Mouse (Mus musculus) forebrain, embryonic 15.5 days (tissue): ENCODE measurements around the gene Prl2c5. TPM values are rescaled to one million over a fixed set of nuclear protein-coding genes. Genes with fewer than 3 reads are reported as not detected.
"Not testable (repeated sequence)": the region's sequence is repeated elsewhere in the genome, so short reads cannot be mapped to it uniquely, and the experiment has no call there.

Experiments used
- ATAC-seq: fragments of 200-750 bp; cut with Nextera tagmentation; replicated peaks from 2 replicates; pipeline ENCODE4 v1.8.0; 2017; ENCODE audit warnings: mild to moderate bottlenecking, moderate TSS enrichment, moderate library complexity
- H3K27ac ChIP-seq: fragments of 300-500 bp; sonication (generic); replicated peaks from 2 replicates; pipeline ENCODE4 v1.5.1; 2015; ENCODE audit warnings: mild to moderate bottlenecking, inconsistent platforms
- H3K27me3 ChIP-seq: fragments of 300-500 bp; sonication (generic); 2 replicates; pipeline ENCODE4 v1.6.1; 2015; ENCODE audit warnings: inconsistent platforms
- H3K36me3 ChIP-seq: fragments of 300-500 bp; sonication (generic); 2 replicates; pipeline ENCODE4 v1.6.1; 2015; ENCODE audit warnings: mild to moderate bottlenecking, inconsistent platforms
- H3K4me1 ChIP-seq: fragments of 300-500 bp; sonication (generic); 2 replicates; pipeline ENCODE4 v1.6.1; 2015; ENCODE audit warnings: inconsistent platforms
- H3K4me2 ChIP-seq: fragments of 300-500 bp; sonication (generic); replicated peaks from 2 replicates; pipeline ENCODE4 v1.6.1; 2015; ENCODE audit warnings: mild to moderate bottlenecking, inconsistent platforms
- H3K4me3 ChIP-seq: fragments of 300-500 bp; sonication (generic); 2 replicates; pipeline ENCODE4 v1.5.1; 2015; ENCODE audit warnings: mild to moderate bottlenecking, inconsistent platforms
- H3K9ac ChIP-seq: fragments of 300-500 bp; sonication (generic); replicated peaks from 2 replicates; pipeline ENCODE4 v1.6.1; 2015; ENCODE audit warnings: mild to moderate bottlenecking, inconsistent platforms
- H3K9me3 ChIP-seq: fragments of 300-500 bp; sonication (generic); 2 replicates; pipeline ENCODE4 v1.6.1; 2016; ENCODE audit warnings: inconsistent platforms
- WGBS: fragments of 180-500 bp; shearing (Covaris S2); methylation state at CpG from one replicate; pipeline ENCODE4 v1.1.7; 2015; ENCODE audit warnings: mixed read lengths; 5-methylcytosine and 5-hydroxymethylcytosine counted together
- polyA plus RNA-seq: library from polyadenylated mRNA; unstranded; fragments of >200 nt; fragmentation: Nextera tagmentation; extraction: Ambion mirVana; gene quantifications from 2 replicates; pipeline ENCODE4 v1.2.1, GENCODE M21; 2015

Prl2c5 gene
- polyA plus RNA-seq = not detected in 2 replicates

DNA sequence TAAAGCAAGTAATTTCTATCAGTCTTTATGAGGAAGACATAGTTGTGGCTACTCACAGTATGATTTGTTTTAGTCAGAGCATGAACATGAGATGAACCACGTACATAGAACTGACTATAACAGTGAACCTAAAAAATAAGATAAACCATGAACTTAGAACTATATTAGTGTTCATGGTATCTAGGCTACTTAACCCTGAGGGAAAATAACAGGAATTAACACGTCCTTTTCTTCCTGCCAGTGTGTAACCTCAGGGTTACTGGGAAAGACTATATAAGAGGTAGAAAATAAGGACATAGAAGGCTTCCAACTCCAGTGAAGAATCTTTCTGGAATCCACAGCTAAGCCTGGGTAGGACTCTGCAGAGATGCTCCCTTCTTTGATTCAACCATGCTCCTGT, at the start of gene Prl2c5:
Prl2c5 (plus strand) TSS at position 301 of the 400 bp plus-strand sequence.
- not testable (repeated sequence) for H3K27me3 ChIP-seq, H3K9me3 ChIP-seq, H3K27ac ChIP-seq, H3K9ac ChIP-seq, H3K4me1 ChIP-seq, H3K4me2 ChIP-seq, H3K4me3 ChIP-seq, H3K36me3 ChIP-seq, ATAC-seq
- WGBS = 63% methylated on average over 2 of the region's 2 CpGs

GRCm38 (mm10) chr13:13162777-13163485, 19.6 kb upstream of the Prl2c5 start:
- H3K27me3 ChIP-seq, H3K9me3 ChIP-seq, H3K4me2 ChIP-seq, H3K36me3 ChIP-seq, H3K4me1 ChIP-seq, H3K9ac ChIP-seq, ATAC-seq, H3K4me3 ChIP-seq, H3K27ac ChIP-seq: not testable (repeated sequence)
- WGBS = 66% methylated on average over 6 of the region's 7 CpGs

DNA sequence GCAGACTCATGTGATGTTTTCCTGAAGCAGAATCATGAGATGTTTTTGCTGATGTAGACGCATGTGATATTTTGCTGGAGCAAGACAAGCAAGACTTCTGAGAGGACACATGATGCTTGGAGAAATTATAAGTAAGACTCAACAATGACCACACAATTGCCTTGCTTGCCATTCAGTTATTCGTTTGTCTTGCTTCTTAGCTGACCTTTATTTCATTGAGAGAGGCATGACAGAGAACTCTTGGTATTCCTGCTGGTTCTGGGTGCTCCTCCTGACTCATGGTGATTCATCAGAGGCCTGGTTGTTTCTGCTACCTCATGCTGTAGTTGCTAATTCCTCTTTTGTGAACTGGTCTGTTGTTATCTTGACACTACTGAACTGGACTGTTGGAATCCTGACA, 13.9 kb upstream of the Prl2c5 start:
- not testable (repeated sequence) for H3K4me2 ChIP-seq, ATAC-seq, H3K9me3 ChIP-seq

GRCm38 (mm10) chr13:13173616-13174136, 8.8 kb upstream of the Prl2c5 start:
- not testable (repeated sequence) for ATAC-seq, H3K36me3 ChIP-seq, H3K27me3 ChIP-seq, H3K27ac ChIP-seq, H3K4me2 ChIP-seq, H3K9me3 ChIP-seq, H3K4me1 ChIP-seq, H3K4me3 ChIP-seq, H3K9ac ChIP-seq
- WGBS = 77% methylated on average over 1 of the region's 1 CpGs

More for the DNA sequence above, 13.9 kb upstream of the Prl2c5 start:
- H3K4me1 ChIP-seq, H3K27ac ChIP-seq, H3K4me3 ChIP-seq, H3K27me3 ChIP-seq, H3K9ac ChIP-seq, H3K36me3 ChIP-seq: not testable (repeated sequence)
- WGBS = 64% methylated on average over 2 of the region's 2 CpGs

GRCm38 (mm10) chr13:13175736-13176135, 6.8 kb upstream of the Prl2c5 start:
- H3K4me3 ChIP-seq, H3K36me3 ChIP-seq, H3K4me2 ChIP-seq, H3K27me3 ChIP-seq, H3K9me3 ChIP-seq, H3K4me1 ChIP-seq, H3K27ac ChIP-seq, ATAC-seq, H3K9ac ChIP-seq: not testable (repeated sequence)
- 72% methylated on average over 2 of the region's 2 CpGs for WGBS

- H3K27me3 ChIP-seq, H3K27ac ChIP-seq, H3K9ac ChIP-seq, H3K9me3 ChIP-seq, H3K36me3 ChIP-seq, H3K4me3 ChIP-seq, H3K4me2 ChIP-seq, H3K4me1 ChIP-seq, ATAC-seq: not testable (repeated sequence)
Measured at GRCm38 (mm10) chr13:13211168-13211567, 28.7 kb downstream of the Prl2c5 start.

DNA sequence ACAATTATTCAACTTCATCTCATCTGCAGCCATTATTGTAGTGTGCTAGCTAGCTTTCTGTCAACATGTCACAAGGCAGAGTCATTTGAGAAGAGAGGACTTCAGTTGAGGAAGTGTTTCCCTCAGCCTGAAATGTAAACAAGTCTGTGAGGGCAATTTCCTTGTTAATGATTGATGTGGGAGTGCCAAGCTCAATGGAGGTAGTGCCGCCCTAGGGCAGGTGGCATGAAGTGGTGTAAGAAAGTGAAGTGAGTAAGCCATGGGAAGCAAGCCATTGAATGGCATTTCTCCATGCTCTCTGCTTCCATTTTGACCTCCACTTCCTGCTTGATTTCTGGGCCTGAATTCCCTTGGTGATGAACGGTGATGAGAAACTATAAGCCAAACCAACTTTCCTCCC, 33.8 kb downstream of the Prl2c5 start:
- not testable (repeated sequence) for ATAC-seq, H3K9me3 ChIP-seq, H3K4me2 ChIP-seq, H3K4me1 ChIP-seq, H3K4me3 ChIP-seq, H3K27ac ChIP-seq, H3K27me3 ChIP-seq, H3K9ac ChIP-seq, H3K36me3 ChIP-seq
- 92% methylated on average over 2 of the region's 2 CpGs for WGBS

- H3K9me3 ChIP-seq, H3K27me3 ChIP-seq, H3K4me1 ChIP-seq, H3K4me2 ChIP-seq, H3K27ac ChIP-seq, H3K36me3 ChIP-seq, ATAC-seq, H3K9ac ChIP-seq, H3K4me3 ChIP-seq: not testable (repeated sequence)
- 72% methylated on average over 5 of the region's 5 CpGs for WGBS
Measured at GRCm38 (mm10) chr13:13220231-13220630, 37.7 kb downstream of the Prl2c5 start.

DNA sequence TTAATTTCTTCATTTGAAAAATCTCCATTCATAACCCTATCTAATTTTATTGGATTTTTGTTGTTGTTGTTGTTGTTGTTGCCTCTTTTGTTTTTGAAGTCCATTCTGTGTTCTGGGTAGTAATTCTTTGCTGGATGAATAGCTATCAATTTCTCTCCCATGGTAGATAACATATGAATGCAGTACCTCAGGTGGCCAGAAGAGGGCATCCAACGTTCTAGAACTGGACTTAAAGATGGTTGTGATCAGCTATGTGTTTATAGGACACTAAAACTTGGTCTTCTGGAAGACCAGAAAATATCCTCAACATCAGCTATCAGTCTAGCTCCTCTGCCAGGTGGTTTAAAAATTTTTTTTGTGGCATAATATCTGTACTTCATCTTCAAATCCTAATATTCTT, 54.9 kb downstream of the Prl2c5 start:
- not testable (repeated sequence) for H3K9ac ChIP-seq, H3K4me1 ChIP-seq, H3K36me3 ChIP-seq, H3K9me3 ChIP-seq, H3K27me3 ChIP-seq, H3K4me3 ChIP-seq, H3K27ac ChIP-seq, ATAC-seq, H3K4me2 ChIP-seq
- 0% methylated on average over 1 of the region's 1 CpGs for WGBS

Other genes starting within 250 kb of the Prl2c5 start
- not detected in 2 replicates for gene Prl2c2, start 177.3 kb upstream of the Prl2c5 start, polyA plus RNA-seq
- gene Gpr137b, start 211.3 kb downstream of the Prl2c5 start, polyA plus RNA-seq = 21.8 and 22.3 TPM in 2 replicates